Mouse (Mus musculus): Measurements from ENCODE around the gene Gm49450.
A peak's percentile ranks its signal among the peaks of the same experiment; 100 is the strongest.
"Not testable (repeated sequence)": the region's sequence is repeated elsewhere in the genome, so short reads cannot be mapped to it uniquely, and the experiment has no call there.

The Gm49450 gene

GRCm38 (mm10) chr15:98924682-98925081 is 28.7 kb downstream of the Gm49450 start:
- no peak for DNase-seq (ENCODE audit: low read depth)

GRCm38 (mm10) chr15:98923031-98923537 is 30.3 kb downstream of the Gm49450 start:
- DNase-seq (ENCODE audit: low read depth) = no peak

DNA sequence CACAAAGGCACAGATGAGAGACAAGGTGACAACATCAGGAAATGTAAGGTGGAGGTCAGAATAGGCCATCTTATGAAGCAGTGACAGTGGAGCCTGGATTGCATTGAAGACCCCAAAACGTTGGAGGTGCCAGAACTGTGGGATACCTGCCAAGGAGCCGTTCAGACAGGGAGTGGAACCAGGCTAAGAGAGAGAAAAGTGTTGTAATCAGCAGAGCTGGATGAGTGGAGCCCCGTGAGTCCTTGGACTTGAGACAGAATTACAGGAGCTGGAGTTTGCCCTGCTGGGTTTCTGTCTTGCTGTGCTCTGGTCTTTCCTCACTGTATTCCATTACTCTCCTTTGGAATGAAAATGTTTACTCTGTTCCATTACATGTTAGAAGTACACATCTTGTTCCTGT is 30.8 kb downstream of the Gm49450 start:
- no peak for DNase-seq (ENCODE audit: low read depth)

- no peak for DNase-seq (ENCODE audit: low read depth)
Measured at GRCm38 (mm10) chr15:98921510-98921909, 31.8 kb downstream of the Gm49450 start.

- DNase-seq (ENCODE audit: low read depth) = not testable (repeated sequence)
Measured at GRCm38 (mm10) chr15:98918499-98918895, 34.9 kb downstream of the Gm49450 start.

- peak; percentile 99 for DNase-seq (ENCODE audit: low read depth)
Measured at GRCm38 (mm10) chr15:98917538-98918498, 35.5 kb downstream of the Gm49450 start, which contains the start of gene Lmbr1l. Gene Lmbr1l, minus strand, starts transcription at chr15:98918231.

GRCm38 (mm10) chr15:98917091-98917490 is 36.3 kb downstream of the Gm49450 start:
- DNase-seq (ENCODE audit: low read depth) = no peak

GRCm38 (mm10) chr15:98916016-98916415 is 37.3 kb downstream of the Gm49450 start:
- no peak for DNase-seq (ENCODE audit: low read depth)

DNA sequence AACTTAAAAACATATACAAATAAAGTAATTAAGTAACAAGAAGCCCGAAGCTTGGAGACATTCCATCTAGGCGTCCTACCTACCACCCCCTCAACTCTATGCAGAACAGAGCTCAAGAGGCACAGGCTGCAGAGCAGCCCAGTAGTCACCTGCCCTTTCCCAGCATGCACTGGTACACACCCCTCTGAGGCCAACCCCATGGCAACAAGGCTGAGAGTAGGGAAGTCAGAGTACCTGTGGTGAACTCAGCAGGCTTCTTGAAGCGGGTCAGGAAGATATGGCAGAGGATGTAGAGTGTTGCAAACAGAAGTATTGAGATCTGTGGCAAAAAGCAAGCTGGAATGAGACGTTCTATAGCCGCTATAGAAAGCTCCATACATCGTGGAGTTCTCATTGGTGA is 38.4 kb downstream of the Gm49450 start:
- peak; percentile 55 for DNase-seq (ENCODE audit: low read depth)

DNA sequence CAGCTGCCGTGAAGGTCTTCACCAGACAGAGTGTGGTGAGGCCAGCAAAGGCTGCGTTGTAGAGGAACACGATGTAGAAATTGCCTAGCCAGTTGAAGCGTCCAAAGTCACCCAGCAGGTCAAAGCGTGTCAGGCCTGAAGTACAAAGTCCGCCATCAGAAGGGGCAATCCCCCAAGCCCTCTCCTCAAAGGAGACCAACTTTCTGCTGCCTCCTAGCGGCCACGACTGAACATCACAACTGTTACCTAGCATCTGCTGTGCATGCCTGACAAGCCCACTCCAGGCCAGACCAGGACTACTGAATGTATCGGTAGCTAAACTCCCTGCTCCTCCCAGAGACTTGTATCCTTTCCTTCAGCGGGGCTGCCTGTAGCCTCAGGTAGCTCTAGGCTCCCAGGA is 48.7 kb downstream of the Gm49450 start:
- peak; percentile 69 for DNase-seq (ENCODE audit: low read depth)

GRCm38 (mm10) chr15:98902600-98902999 is 50.8 kb downstream of the Gm49450 start:
- DNase-seq (ENCODE audit: low read depth) = no peak

GRCm38 (mm10) chr15:98901530-98901929 is 51.8 kb downstream of the Gm49450 start:
- DNase-seq (ENCODE audit: low read depth) = no peak

GRCm38 (mm10) chr15:98897928-98898800 is 55.2 kb downstream of the Gm49450 start, which contains the start of gene Dhh:
Gene Dhh, minus strand, starts transcription at chr15:98898540.
- DNase-seq (ENCODE audit: low read depth) = no peak

GRCm38 (mm10) chr15:98897495-98897894 is 55.9 kb downstream of the Gm49450 start:
- no peak for DNase-seq (ENCODE audit: low read depth)

DNA sequence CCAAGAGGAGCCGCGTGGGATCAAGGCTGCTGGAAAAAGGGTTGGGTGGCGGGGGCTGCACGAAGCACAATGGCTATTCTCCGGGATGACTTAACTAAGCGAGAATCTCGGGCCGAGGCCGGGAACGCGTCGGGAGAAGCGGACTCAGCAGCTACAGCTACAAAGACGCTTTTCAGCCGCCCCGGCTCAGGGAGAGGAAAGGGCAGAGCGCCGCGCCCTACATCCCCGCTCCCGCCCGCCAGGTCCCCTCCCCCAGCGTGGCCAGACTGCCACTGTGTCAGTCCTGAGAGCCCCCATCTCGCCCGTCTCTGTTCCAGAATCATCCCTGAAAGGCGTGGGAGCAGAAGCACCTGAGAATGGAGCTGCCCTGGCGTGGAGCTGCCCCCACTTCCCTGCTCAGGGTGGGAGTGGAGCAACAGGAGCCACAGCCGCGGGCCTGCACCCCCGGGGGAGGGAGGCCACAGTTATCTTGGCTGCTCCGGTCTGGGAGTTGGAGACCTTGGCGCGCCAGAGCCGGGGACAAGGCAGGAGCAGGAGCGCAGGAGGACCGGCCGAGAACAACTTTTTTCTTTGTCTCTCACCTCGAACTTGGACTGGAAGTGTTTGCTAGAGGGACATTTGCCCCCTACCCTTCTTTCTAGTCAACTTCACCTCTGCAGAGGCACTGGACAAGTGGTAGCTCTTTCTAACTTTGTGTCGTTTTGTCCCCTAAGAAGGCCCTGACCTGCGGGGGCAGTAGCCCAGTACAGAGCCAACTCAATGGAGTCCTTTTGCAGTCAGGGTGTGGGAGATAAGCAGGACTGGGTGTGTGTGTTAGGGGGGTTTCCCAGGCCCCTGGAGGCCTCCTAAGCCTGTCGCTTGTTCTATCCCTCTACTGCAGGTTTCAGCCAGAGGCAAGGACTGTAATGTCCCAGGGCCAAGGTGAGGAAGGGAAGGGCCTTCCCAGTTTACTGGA is 57.4 kb downstream of the Gm49450 start:
- DNase-seq (ENCODE audit: low read depth) = no peak

GRCm38 (mm10) chr15:98894746-98895634 is 58.4 kb downstream of the Gm49450 start:
- no peak for DNase-seq (ENCODE audit: low read depth)

DNA sequence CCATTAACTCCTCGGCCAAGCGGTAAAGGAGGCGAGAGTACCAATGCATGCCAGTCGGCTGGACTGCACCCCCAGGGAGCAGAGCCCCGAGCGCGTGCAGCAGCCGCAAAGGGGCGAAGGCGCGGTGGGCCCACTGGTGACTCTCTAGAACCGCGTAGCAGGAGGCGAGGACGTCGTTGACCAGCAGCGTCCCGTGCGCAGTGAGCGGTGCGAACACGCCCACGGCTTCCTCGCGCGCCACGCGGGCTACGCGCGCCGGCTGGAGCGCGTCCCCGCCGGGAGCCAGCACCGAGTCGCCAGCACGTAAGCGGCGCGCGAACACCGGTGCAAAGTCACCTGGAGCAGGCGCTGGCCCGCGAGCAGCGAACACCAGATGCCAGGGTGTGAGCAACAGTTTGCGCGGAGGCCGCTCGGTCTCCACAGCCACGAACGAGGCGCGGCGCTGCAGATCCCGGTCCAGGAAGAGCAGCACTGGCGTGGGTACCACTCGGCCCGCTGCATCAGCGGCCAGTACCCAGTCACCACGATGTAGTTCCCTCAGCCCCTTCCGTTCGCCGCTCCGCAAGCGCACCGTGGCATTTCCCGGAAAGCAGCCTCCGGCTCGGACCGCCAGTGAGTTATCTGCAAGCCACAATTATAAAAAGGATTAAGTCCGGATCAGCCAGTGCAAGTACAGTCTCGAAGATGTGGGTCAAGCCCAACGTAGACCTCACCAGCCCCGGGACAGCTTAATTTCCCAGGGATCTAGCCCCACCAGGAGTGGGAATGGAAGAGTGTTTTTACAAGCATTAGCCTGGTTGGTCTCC is 59.2 kb downstream of the Gm49450 start, which contains the start of gene Rhebl1:
Gene Rhebl1 (minus strand): TSS at position 601 of the 806 bp plus-strand sequence.
- peak; percentile 57 for DNase-seq (ENCODE audit: low read depth)

DNA sequence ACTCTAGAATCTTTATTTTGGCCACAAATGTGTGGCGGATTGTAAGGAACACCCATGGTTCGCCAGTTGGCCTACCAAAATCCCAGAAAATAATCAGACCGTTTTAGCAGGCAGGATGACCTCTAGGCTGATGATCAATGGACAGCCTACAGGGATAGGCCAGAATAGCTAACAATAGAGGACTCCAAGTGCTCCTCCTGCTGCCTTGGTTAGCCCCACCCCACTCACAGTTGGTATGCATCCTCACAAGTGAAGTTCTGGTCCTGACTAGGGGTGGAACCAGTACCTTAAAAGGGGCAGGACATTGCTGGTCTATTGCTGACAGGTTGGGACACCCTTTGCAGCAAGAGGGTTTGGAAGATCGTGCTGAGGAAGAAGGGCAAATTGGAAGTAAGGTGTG is 60.3 kb downstream of the Gm49450 start:
- DNase-seq (ENCODE audit: low read depth) = no peak
